Mouse (Mus musculus): Measurements from ENCODE around the gene Klf13.
A peak's percentile ranks its signal among the peaks of the same experiment; 100 is the strongest.

- TF ChIP-seq CTCF (IDR thresholded peaks at IDR 0.05; ENCODE audit: control insufficient read depth, insufficient read depth, low read length) (peak; percentile 23; the same call in 1 of the 2 replicates), POLR2A (IDR thresholded peaks at IDR 0.05; ENCODE audit: borderline replicate concordance, control insufficient read depth, low read depth, low read length) (peak; percentile 23; the same call in 1 of the 2 replicates)
Measured at GRCm38 (mm10) chr7:63936188-63936985, 2.3 kb downstream of the Klf13 start.
